Mouse (Mus musculus) kidney, postnatal 0 days (tissue): ENCODE data around the gene Tbrg1. TPM values are rescaled to one million over a fixed set of nuclear protein-coding genes. Genes with fewer than 3 reads are reported as not detected.
A peak's percentile ranks its signal among the peaks of the same experiment; 100 is the strongest.

Source experiments
- ATAC-seq: fragments of 200-750 bp; cut with Nextera tagmentation; replicated peaks from 2 replicates; pipeline ENCODE4 v1.8.0; 2017; ENCODE audit warnings: low read depth, moderate number of reproducible peaks, moderate TSS enrichment, moderate library complexity; ENCODE audit not compliant: low FRiP score
- DNase-seq: peaks from one replicate; pipeline ENCODE4 v3.0.0-alpha.2; 2016; ENCODE audit warnings: low spot score
- H3K27ac ChIP-seq: fragments of 300-500 bp; sonication (generic); 2 replicates; pipeline ENCODE4 v1.5.1; 2014; ENCODE audit warnings: mild to moderate bottlenecking
- H3K27me3 ChIP-seq: fragments of 300-500 bp; sonication (generic); 2 replicates; pipeline ENCODE4 v1.6.1; 2014; ENCODE audit warnings: low read length, mixed read lengths; ENCODE audit not compliant: insufficient read depth
- H3K36me3 ChIP-seq: fragments of 300-500 bp; sonication (generic); 2 replicates; pipeline ENCODE4 v1.6.1; 2014; ENCODE audit warnings: low read length, mixed read lengths; ENCODE audit not compliant: insufficient read depth
- H3K4me1 ChIP-seq: fragments of 300-500 bp; sonication (generic); replicated peaks from 2 replicates; pipeline ENCODE4 v1.6.1; 2014; ENCODE audit warnings: antibody characterized with exemption, low read length, mixed read lengths; ENCODE audit not compliant: insufficient read depth
- H3K4me2 ChIP-seq: fragments of 300-500 bp; sonication (generic); 2 replicates; pipeline ENCODE4 v1.6.1; 2014; ENCODE audit warnings: mild to moderate bottlenecking, low read length, moderate library complexity, mixed read lengths
- H3K4me3 ChIP-seq: fragments of 300-500 bp; sonication (generic); replicated peaks from 2 replicates; pipeline ENCODE4 v1.5.1; 2014; ENCODE audit warnings: low read depth, low read length
- H3K9ac ChIP-seq: fragments of 300-500 bp; sonication (generic); 2 replicates; pipeline ENCODE4 v1.6.1; 2014; ENCODE audit warnings: low read depth, low read length
- H3K9me3 ChIP-seq: fragments of 300-500 bp; sonication (generic); replicated peaks from 2 replicates; pipeline ENCODE4 v1.6.1; 2016; ENCODE audit warnings: low read length, inconsistent platforms, mixed read lengths
- CTCF ChIP-seq: IDR thresholded peaks from 2 replicates; pipeline ENCODE4 v1.5.1; 2016; ENCODE audit warnings: antibody characterized with exemption, low read depth, mild to moderate bottlenecking, moderate library complexity
- WGBS: fragments of 180-500 bp; shearing (Covaris S2); extraction: QIAGEN DNeasy Blood & Tissue Kit; methylation state at CpG from one replicate; pipeline ENCODE4 v1.1.7; 2014; 5-methylcytosine and 5-hydroxymethylcytosine counted together
- polyA plus RNA-seq: library from polyadenylated mRNA; unstranded; fragments of >200 nt; fragmentation: Nextera tagmentation; extraction: Ambion mirVana; gene quantifications from 2 replicates; pipeline ENCODE4 v1.2.1, GENCODE M21; 2015

Tbrg1 gene
- polyA plus RNA-seq, 1 experiment from 2014 or later = 135 TPM

DNA sequence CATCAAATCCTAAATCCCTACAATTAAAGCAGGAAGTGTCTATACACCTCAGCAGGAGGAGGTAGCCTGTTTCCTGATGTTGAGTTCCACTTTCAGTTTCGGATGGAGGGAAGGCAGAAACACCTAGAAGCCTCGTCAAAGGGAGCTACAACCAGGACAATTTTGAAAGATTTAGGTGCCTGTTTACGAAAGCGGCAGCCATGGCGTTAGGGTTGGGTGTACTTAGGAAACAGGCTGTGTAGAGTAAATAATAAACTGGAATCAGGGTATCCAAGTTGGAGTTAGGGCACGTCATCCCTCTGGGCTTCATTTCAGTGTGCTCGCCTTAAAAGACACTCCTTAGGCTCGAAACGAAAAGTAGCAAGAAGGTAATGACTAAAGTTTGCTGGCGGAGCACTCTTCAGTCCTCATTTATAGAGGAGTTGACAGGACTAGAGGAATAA is 652 bp downstream of the Tbrg1 start:
- ATAC-seq (peak; percentile 18; the same call in 1 of the 2 replicates), DNase-seq (peak; percentile 23)
- WGBS = 1% methylated on average over 10 of the region's 10 CpGs
- Histone ChIP-seq H3K36me3 (peaks cover 23% of the 10 kb centered on the region), H3K27me3 (no peaks in the 10 kb centered on the region), H3K9ac (peak overlapping the region; percentile 60), H3K4me3 (peak overlapping the region; percentile 78), H3K4me1 (0 out of 2 replicates have a peak, but pooled peaks cover 3% of the 10 kb centered on the region), H3K4me2 (peak overlapping the region; percentile 84), H3K27ac (peak overlapping the region; percentile 81), H3K9me3 (no peaks in the 10 kb centered on the region)
- TF ChIP-seq CTCF = no peak

DNA sequence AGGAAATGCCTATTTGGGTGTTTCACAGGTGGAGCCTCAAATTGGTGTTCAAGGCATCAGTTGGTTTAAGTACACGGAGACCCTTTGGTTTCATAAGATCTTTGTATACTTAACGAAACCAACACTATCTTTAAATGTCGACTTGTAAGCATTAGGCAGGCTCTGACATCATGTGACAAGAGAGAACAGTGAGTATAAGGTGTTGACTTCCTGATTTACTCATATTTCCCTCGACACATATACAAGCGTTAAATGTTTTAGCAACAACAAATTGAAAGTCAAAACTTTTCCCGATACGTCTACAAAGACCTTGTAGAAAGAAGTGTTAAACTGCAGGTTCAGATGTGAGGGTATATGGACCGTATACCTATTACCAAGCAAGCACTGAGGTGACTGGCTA is 1.2 kb downstream of the Tbrg1 start:
- no peak for ATAC-seq
- whole genome bisulfite sequencing = 58% methylated on average over 8 of the region's 8 CpGs

DNA sequence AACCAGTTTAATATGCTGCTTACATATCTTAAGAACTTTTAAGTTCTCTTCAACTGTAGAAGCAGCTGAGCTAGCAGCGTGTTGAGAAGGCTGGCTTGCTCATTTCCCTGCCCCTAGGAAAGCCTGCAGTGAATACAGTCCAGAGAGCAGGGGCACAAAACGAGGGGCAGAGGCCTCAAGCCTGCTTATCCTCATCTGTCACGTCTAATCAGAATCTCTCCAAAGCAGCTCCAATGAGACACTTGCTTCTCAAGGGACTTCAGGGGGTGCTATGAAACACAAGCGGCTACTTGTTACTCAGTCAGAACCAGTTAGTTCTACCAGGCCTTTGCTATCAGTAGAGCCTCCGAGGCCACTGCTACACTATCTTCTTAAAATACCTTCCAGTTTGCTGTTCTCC is 3.3 kb downstream of the Tbrg1 start:
- no peaks in the 10 kb centered on the region for H3K9me3 ChIP-seq
- no peak overlapping the region for H3K4me2 ChIP-seq
- H3K27ac ChIP-seq = no peak overlapping the region
- DNase-seq = no peak
- no peak for TF ChIP-seq CTCF
- WGBS = 93% methylated on average over 5 of the region's 5 CpGs
- no peak for ATAC-seq
- 0 out of 2 replicates have a peak, but pooled peaks cover 3% of the 10 kb centered on the region for H3K4me1 ChIP-seq
- no peaks in the 10 kb centered on the region for H3K27me3 ChIP-seq
- no peak overlapping the region for H3K9ac ChIP-seq
- H3K36me3 ChIP-seq = peaks cover 48% of the 10 kb centered on the region
- no peak overlapping the region for H3K4me3 ChIP-seq

More for the DNA sequence above, 1.2 kb downstream of the Tbrg1 start:
- no peaks in the 10 kb centered on the region for H3K27me3 ChIP-seq
- H3K27ac ChIP-seq = no peak overlapping the region
- H3K4me3 ChIP-seq = peak overlapping the region; percentile 78
- peaks cover 28% of the 10 kb centered on the region for H3K36me3 ChIP-seq
- DNase-seq = no peak
- H3K9ac ChIP-seq = peak overlapping the region; percentile 60; the same call in 1 of the 2 replicates
- peak overlapping the region; percentile 84 for H3K4me2 ChIP-seq
- 0 out of 2 replicates have a peak, but pooled peaks cover 3% of the 10 kb centered on the region for H3K4me1 ChIP-seq
- no peaks in the 10 kb centered on the region for H3K9me3 ChIP-seq
- TF ChIP-seq CTCF = no peak

DNA sequence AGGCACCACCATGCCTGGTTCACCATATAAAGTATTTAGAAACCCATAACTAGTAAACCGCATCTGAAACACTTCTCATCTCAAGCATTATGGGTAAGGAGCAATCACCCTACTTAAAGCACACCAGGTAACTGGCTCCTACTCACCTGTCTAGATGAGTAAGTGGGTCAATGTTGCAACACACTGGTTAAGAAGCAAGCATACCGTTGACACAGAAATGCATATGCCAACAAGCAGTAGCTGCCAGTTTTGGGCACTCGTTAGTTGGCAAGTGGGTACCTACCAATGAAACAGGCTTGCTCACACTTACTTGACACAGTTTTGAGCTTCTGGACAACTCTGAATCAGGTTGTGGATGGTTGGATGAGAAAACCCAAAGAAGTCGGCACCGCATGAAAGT is 6.5 kb downstream of the Tbrg1 start:
- Histone ChIP-seq H3K36me3 (peaks cover 62% of the 10 kb centered on the region), H3K4me3 (no peak overlapping the region), H3K9me3 (no peaks in the 10 kb centered on the region), H3K4me2 (no peak overlapping the region), H3K4me1 (no peaks in the 10 kb centered on the region), H3K27ac (no peak overlapping the region), H3K9ac (no peak overlapping the region), H3K27me3 (no peaks in the 10 kb centered on the region)
- ATAC-seq (no peak), DNase-seq (no peak)
- WGBS = over 99% methylated on average over 5 of the region's 5 CpGs
- no peak for TF ChIP-seq CTCF

DNA sequence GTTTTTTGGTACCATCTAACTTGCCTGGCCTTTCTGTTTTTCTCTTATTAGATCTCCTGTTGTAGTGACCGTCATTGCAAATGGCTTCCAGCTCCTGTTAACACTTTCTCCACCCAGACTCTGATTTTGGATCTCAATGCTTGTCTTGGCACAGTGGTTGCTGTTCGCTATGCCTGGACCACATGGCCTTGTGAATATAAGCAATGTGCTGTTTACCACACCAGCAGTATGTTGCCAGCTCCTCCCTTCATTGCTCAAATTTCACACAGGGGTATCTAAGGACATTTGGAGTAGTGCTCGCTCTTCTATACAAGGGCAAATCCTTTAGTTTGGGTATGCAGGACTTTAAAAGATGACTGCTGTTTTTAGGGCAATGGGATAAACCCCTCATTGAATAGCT is 10.9 kb downstream of the Tbrg1 start:
- Histone ChIP-seq H3K4me2 (no peak overlapping the region), H3K36me3 (peaks cover 37% of the 10 kb centered on the region), H3K9me3 (no peaks in the 10 kb centered on the region), H3K9ac (no peak overlapping the region), H3K4me1 (no peaks in the 10 kb centered on the region), H3K27me3 (no peaks in the 10 kb centered on the region), H3K4me3 (no peak overlapping the region), H3K27ac (no peak overlapping the region)
- DNase-seq (no peak), ATAC-seq (no peak)
- 81% methylated on average over 3 of the region's 3 CpGs for WGBS
- no peak for TF ChIP-seq CTCF

DNA sequence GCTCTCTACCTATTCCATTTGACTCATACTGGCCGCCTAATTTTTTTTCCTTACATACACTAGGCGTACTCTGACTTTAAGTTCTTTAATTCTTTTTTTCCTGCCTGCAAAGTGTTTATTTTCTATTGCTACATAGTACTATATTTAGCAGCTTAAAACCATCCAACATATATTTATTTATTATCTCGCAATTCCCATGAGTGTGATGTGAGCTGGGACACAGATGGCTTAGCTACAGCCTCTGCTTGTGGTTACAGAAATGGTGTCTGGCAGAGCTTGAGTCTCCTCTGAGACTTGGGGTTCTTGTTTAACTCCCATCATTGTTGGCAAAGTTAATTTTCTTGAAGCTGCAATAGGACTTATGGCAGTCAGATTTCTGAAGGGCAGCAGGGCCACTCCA is 18.4 kb downstream of the Tbrg1 start:
- Histone ChIP-seq H3K27ac (no peak overlapping the region), H3K4me3 (no peak overlapping the region), H3K4me1 (no peaks in the 10 kb centered on the region), H3K4me2 (no peak overlapping the region), H3K36me3 (no peaks in the 10 kb centered on the region), H3K9ac (no peak overlapping the region), H3K9me3 (no peaks in the 10 kb centered on the region), H3K27me3 (no peaks in the 10 kb centered on the region)
- WGBS = 83% methylated on average over 3 of the region's 3 CpGs
- DNase-seq (peak; percentile 21), ATAC-seq (no peak)
- no peak for TF ChIP-seq CTCF
